Mouse (Mus musculus) intestine, embryonic 15.5 days (tissue): ENCODE data around the gene Pcid2. TPM values are rescaled to one million over a fixed set of nuclear protein-coding genes. Genes with fewer than 3 reads are reported as not detected.

Experiments used
- polyA plus RNA-seq: library from polyadenylated mRNA; unstranded; fragments of >200 nt; fragmentation: Nextera tagmentation; extraction: Ambion mirVana; gene quantifications from 2 replicates; pipeline ENCODE4 v1.2.1, GENCODE M21; 2015

Pcid2 gene
- polyA plus RNA-seq, 1 experiment from 2014 or later: 36.7 TPM

Other genes starting within 250 kb of the Pcid2 start
- 13.1 and 13.7 TPM in 2 replicates for gene Mcf2l, start 231.7 kb downstream of the Pcid2 start, polyA plus RNA-seq
- gene F7, start 79.4 kb downstream of the Pcid2 start, polyA plus RNA-seq: 0.15 and 0.23 TPM in 2 replicates
- 11.4 and 15.9 TPM in 2 replicates for gene F10, start 68.2 kb downstream of the Pcid2 start, polyA plus RNA-seq
- gene Proz, start 44.5 kb downstream of the Pcid2 start, polyA plus RNA-seq: 5.6 and 6.8 TPM in 2 replicates
- 84.4 and 91.5 TPM in 2 replicates for gene Cul4a, start 162 bp upstream of the Pcid2 start, polyA plus RNA-seq
- 404 and 407 TPM in 2 replicates for gene Lamp1, start 53.7 kb upstream of the Pcid2 start, polyA plus RNA-seq
- gene Grtp1, start 95.2 kb upstream of the Pcid2 start, polyA plus RNA-seq: 51.6 and 56.3 TPM in 2 replicates
- 0.24 and 0.43 TPM in 2 replicates for gene Adprhl1, start 148.7 kb upstream of the Pcid2 start, polyA plus RNA-seq
- 16.9 and 19.0 TPM in 2 replicates for gene Dcun1d2, start 182.7 kb upstream of the Pcid2 start, polyA plus RNA-seq
- gene Tmco3, start 182.7 kb upstream of the Pcid2 start, polyA plus RNA-seq: 30.7 TPM in 2 replicates
- 148 and 170 TPM in 2 replicates for gene Tfdp1, start 233.3 kb upstream of the Pcid2 start, polyA plus RNA-seq